Mouse (Mus musculus) heart, postnatal 0 days (tissue): ENCODE measurements around the gene Dnajc15.

Experiments
- CTCF ChIP-seq: IDR thresholded peaks from 2 replicates; pipeline ENCODE4 v1.5.1; 2016; ENCODE audit warnings: antibody characterized with exemption, control low read depth, low read depth
- EP300 ChIP-seq: IDR thresholded peaks from 2 replicates; pipeline ENCODE4 v1.6.1; 2016; ENCODE audit warnings: antibody characterized with exemption, low read depth

GRCm38 (mm10) chr14:77836794-77837193 lies 38.1 kb downstream of the Dnajc15 start:
- TF ChIP-seq CTCF (no peak), EP300 (no peak)
